In genomic region chr11:84918425-84918824, GRCm38 (mm10) we compare ENCODE assay signal across 8 mouse cellular contexts. TPM values are rescaled to one million over a fixed set of nuclear protein-coding genes. Genes with fewer than 3 reads are reported as not detected.
DNase-seq lines count a peak whose midpoint lies in the region; ATAC-seq and TF ChIP-seq lines count a peak whose summit lies in the region.

No protein-coding gene starts in this region.

- TF ChIP-seq POLR2A in kidney, adult 2 months (IDR thresholded peaks at IDR 0.05; ENCODE audit: low read depth, low read length), result no peak

- peak overlapping the region; percentile 34 for H3K4me2 ChIP-seq in embryonic facial prominence, embryonic 12.5 days (replicated peaks)
- peak overlapping the region; percentile 39 for H3K4me2 ChIP-seq in limb, embryonic 12.5 days
- H3K4me2 ChIP-seq in midbrain, embryonic 15.5 days, result peak overlapping the region; percentile 31

- peak; percentile 91 for DNase-seq in CD4-positive, CD25-positive, alpha-beta regulatory T cell, adult 2 months (ENCODE audit: low read depth, low spot score)
- DNase-seq in heart, adult 18-20 months, result peak; percentile 82 to 94
- DNase-seq in kidney, adult 2 months, result peak; percentile 90
- peak; percentile 48 to 78 for DNase-seq in spleen, adult 18-20 months

- ATAC-seq in CD4-positive, CD25-positive, alpha-beta regulatory T cell, adult 4 months, result no peak
- no peak for ATAC-seq in embryonic facial prominence, embryonic 12.5 days (ENCODE audit: insufficient number of reproducible peaks, insufficient read depth, low FRiP score, low TSS enrichment)
- ATAC-seq in limb, embryonic 12.5 days (ENCODE audit: insufficient number of reproducible peaks, insufficient read depth, low FRiP score, low TSS enrichment, low read depth), result peak; percentile 52; the same call in 1 of the 2 replicates
- peak; percentile 69; the same call in 1 of the 2 replicates for ATAC-seq in midbrain, embryonic 15.5 days (replicated peaks)

- no peak overlapping the region for H3K9ac ChIP-seq in embryonic facial prominence, embryonic 12.5 days
- H3K9ac ChIP-seq in limb, embryonic 12.5 days (replicated peaks), result no peak overlapping the region
- H3K9ac ChIP-seq in midbrain, embryonic 15.5 days, result no peak overlapping the region

- peaks cover 6% of the 10 kb centered on the region; the same call in 1 of the 2 replicates for H3K4me1 ChIP-seq in embryonic facial prominence, embryonic 12.5 days
- peaks cover 3% of the 10 kb centered on the region; the same call in 1 of the 2 replicates for H3K4me1 ChIP-seq in kidney, adult 2 months (ENCODE audit: control insufficient read depth, insufficient read depth, low read length)
- H3K4me1 ChIP-seq in limb, embryonic 12.5 days (replicated peaks), result peaks cover 14% of the 10 kb centered on the region
- H3K4me1 ChIP-seq in midbrain, embryonic 15.5 days, result peaks cover 23% of the 10 kb centered on the region

- no peak overlapping the region for H3K27ac ChIP-seq in embryonic facial prominence, embryonic 12.5 days
- H3K27ac ChIP-seq in kidney, adult 2 months (ENCODE audit: insufficient read depth, low read depth, low read length), result no peak overlapping the region
- no peak overlapping the region for H3K27ac ChIP-seq in limb, embryonic 12.5 days
- H3K27ac ChIP-seq in midbrain, embryonic 15.5 days, result no peak overlapping the region

- H3K36me3 ChIP-seq in embryonic facial prominence, embryonic 12.5 days, result peaks cover 4% of the 10 kb centered on the region; the same call in 1 of the 2 replicates
- no peaks in the 10 kb centered on the region for H3K36me3 ChIP-seq in kidney, adult 2 months (ENCODE audit: control insufficient read depth, insufficient read depth, low read length)
- peaks cover 14% of the 10 kb centered on the region; the same call in 1 of the 2 replicates for H3K36me3 ChIP-seq in limb, embryonic 12.5 days
- H3K36me3 ChIP-seq in midbrain, embryonic 15.5 days (replicated peaks), result no peaks in the 10 kb centered on the region; the same call in 1 of the 2 replicates

- 5% methylated on average over 16 of the region's 16 CpGs for WGBS in embryonic facial prominence, embryonic 12.5 days
- 6% methylated on average over 16 of the region's 16 CpGs for WGBS in kidney, adult 2 months
- WGBS in limb, embryonic 12.5 days, result 5% methylated on average over 16 of the region's 16 CpGs
- WGBS in midbrain, embryonic 15.5 days, result 4% methylated on average over 16 of the region's 16 CpGs

- no peaks in the 10 kb centered on the region for H3K27me3 ChIP-seq in embryonic facial prominence, embryonic 12.5 days
- no peaks in the 10 kb centered on the region for H3K27me3 ChIP-seq in kidney, adult 2 months (replicated peaks; ENCODE audit: control insufficient read depth, insufficient read depth, low read length)
- no peaks in the 10 kb centered on the region for H3K27me3 ChIP-seq in limb, embryonic 12.5 days
- H3K27me3 ChIP-seq in midbrain, embryonic 15.5 days (replicated peaks), result no peaks in the 10 kb centered on the region

- no peaks in the 10 kb centered on the region for H3K9me3 ChIP-seq in embryonic facial prominence, embryonic 12.5 days
- no peaks in the 10 kb centered on the region for H3K9me3 ChIP-seq in limb, embryonic 12.5 days
- no peaks in the 10 kb centered on the region for H3K9me3 ChIP-seq in midbrain, embryonic 15.5 days

- H3K4me3 ChIP-seq in embryonic facial prominence, embryonic 12.5 days, result 0 out of 2 replicates have a peak overlapping the region, but pooled peaks have one; percentile 7
- H3K4me3 ChIP-seq in kidney, adult 2 months (ENCODE audit: insufficient read depth, low read depth, low read length), result no peak overlapping the region
- H3K4me3 ChIP-seq in limb, embryonic 12.5 days (replicated peaks), result peak overlapping the region; percentile 13; the same call in 1 of the 2 replicates
- H3K4me3 ChIP-seq in midbrain, embryonic 15.5 days, result no peak overlapping the region

- TF ChIP-seq CTCF in kidney, adult 2 months (conservative IDR thresholded peaks at IDR 0.05; ENCODE audit: insufficient read depth, insufficient read length, low read depth, low read length), result peak; percentile 90

RNA-seq across cellular contexts. Expression of gene Znhit3, which starts 2.3 kb away (rescaled TPM):
- 10 to 100 TPM; 29.9 to 38.1 TPM for polyA plus RNA-seq in CD4-positive, CD25-positive, alpha-beta regulatory T cell, adult 4 months (2017; shearing (Covaris generic))
- 63.8 and 65.3 TPM in 2 replicates for polyA plus RNA-seq in embryonic facial prominence, embryonic 12.5 days (2016; fragmentation: Nextera tagmentation; extraction: Ambion mirVana)
- total RNA-seq in heart, adult 18-20 months (2021), result 10 to 100 TPM; 11.5 to 12.9 TPM
- polyA plus RNA-seq in kidney, adult 2 months (2012; rRNA removed), result 9.2 and 11.0 TPM in 2 replicates
- polyA plus RNA-seq in limb, embryonic 12.5 days (2016; fragmentation: Nextera tagmentation; extraction: Ambion mirVana), result 65.6 and 66.5 TPM in 2 replicates
- 61.8 and 62.8 TPM in 2 replicates for polyA plus RNA-seq in midbrain, embryonic 15.5 days (2015; fragmentation: Nextera tagmentation; extraction: Ambion mirVana)

RNA-seq across cellular contexts. Expression of gene Pigw, which starts 38.3 kb away (rescaled TPM):
- polyA plus RNA-seq in CD4-positive, CD25-positive, alpha-beta regulatory T cell, adult 4 months (2017; shearing (Covaris generic)), result 1 to 10 TPM; 1.6 to 2.5 TPM
- polyA plus RNA-seq in embryonic facial prominence, embryonic 12.5 days (2016; fragmentation: Nextera tagmentation; extraction: Ambion mirVana), result 2.3 and 2.6 TPM in 2 replicates
- total RNA-seq in heart, adult 18-20 months (2021), result 1 to 10 TPM; 6.4 to 7.3 TPM
- 1.7 and 2.3 TPM in 2 replicates for polyA plus RNA-seq in kidney, adult 2 months (2012; rRNA removed)
- 2.0 and 2.4 TPM in 2 replicates for polyA plus RNA-seq in limb, embryonic 12.5 days (2016; fragmentation: Nextera tagmentation; extraction: Ambion mirVana)
- polyA plus RNA-seq in midbrain, embryonic 15.5 days (2015; fragmentation: Nextera tagmentation; extraction: Ambion mirVana), result 2.3 and 2.5 TPM in 2 replicates

RNA-seq across cellular contexts. Expression of gene Myo19, which starts 38.5 kb away (rescaled TPM):
- polyA plus RNA-seq in CD4-positive, CD25-positive, alpha-beta regulatory T cell, adult 4 months (2017; shearing (Covaris generic)), result 1 to 10 TPM; 2.8 to 2.9 TPM
- polyA plus RNA-seq in embryonic facial prominence, embryonic 12.5 days (2016; fragmentation: Nextera tagmentation; extraction: Ambion mirVana), result 10.2 and 10.7 TPM in 2 replicates
- 1 to 10 TPM; 3.2 to 5.2 TPM for total RNA-seq in heart, adult 18-20 months (2021)
- polyA plus RNA-seq in kidney, adult 2 months (2012; rRNA removed), result 36.4 and 48.0 TPM in 2 replicates
- 9.3 and 12.2 TPM in 2 replicates for polyA plus RNA-seq in limb, embryonic 12.5 days (2016; fragmentation: Nextera tagmentation; extraction: Ambion mirVana)
- polyA plus RNA-seq in midbrain, embryonic 15.5 days (2015; fragmentation: Nextera tagmentation; extraction: Ambion mirVana), result 6.0 and 7.2 TPM in 2 replicates

RNA-seq across cellular contexts. Expression of gene Car4, which starts 39.2 kb away (rescaled TPM):
- not detected for polyA plus RNA-seq in CD4-positive, CD25-positive, alpha-beta regulatory T cell, adult 4 months (2017; shearing (Covaris generic))
- 0.86 and 1.4 TPM in 2 replicates for polyA plus RNA-seq in embryonic facial prominence, embryonic 12.5 days (2016; fragmentation: Nextera tagmentation; extraction: Ambion mirVana)
- total RNA-seq in heart, adult 18-20 months (2021), result 10 to 100 TPM; 16.9 to 29.0 TPM
- polyA plus RNA-seq in kidney, adult 2 months (2012; rRNA removed), result 91.5 and 107 TPM in 2 replicates
- polyA plus RNA-seq in limb, embryonic 12.5 days (2016; fragmentation: Nextera tagmentation; extraction: Ambion mirVana), result 0.33 TPM in 1 of 2 replicates, not detected in the other
- polyA plus RNA-seq in midbrain, embryonic 15.5 days (2015; fragmentation: Nextera tagmentation; extraction: Ambion mirVana), result 5.3 and 6.0 TPM in 2 replicates

RNA-seq across cellular contexts. Expression of gene Ggnbp2, which starts 47.8 kb away (rescaled TPM):
- polyA plus RNA-seq in CD4-positive, CD25-positive, alpha-beta regulatory T cell, adult 4 months (2017; shearing (Covaris generic)), result 100 to 1,000 TPM in 1 of 2 experiments, 10 to 100 TPM in 1; 85.3 to 138 TPM
- polyA plus RNA-seq in embryonic facial prominence, embryonic 12.5 days (2016; fragmentation: Nextera tagmentation; extraction: Ambion mirVana), result 73.6 and 75.1 TPM in 2 replicates
- 10 to 100 TPM; 53.9 to 57.9 TPM for total RNA-seq in heart, adult 18-20 months (2021)
- 36.6 and 48.6 TPM in 2 replicates for polyA plus RNA-seq in kidney, adult 2 months (2012; rRNA removed)
- polyA plus RNA-seq in limb, embryonic 12.5 days (2016; fragmentation: Nextera tagmentation; extraction: Ambion mirVana), result 69.5 and 72.6 TPM in 2 replicates
- 71.8 and 72.8 TPM in 2 replicates for polyA plus RNA-seq in midbrain, embryonic 15.5 days (2015; fragmentation: Nextera tagmentation; extraction: Ambion mirVana)

Comparison
In these comparisons a context has a peak if more than half of its experiments do, and no peak if none do; other contexts are left out.
1. ATAC-seq: peak in limb, embryonic 12.5 days (single experiment) and midbrain, embryonic 15.5 days (single experiment); none in CD4-positive, CD25-positive, alpha-beta regulatory T cell, adult 4 months (single experiment) and embryonic facial prominence, embryonic 12.5 days (single experiment).
2. H3K4me3 ChIP-seq: peak in embryonic facial prominence, embryonic 12.5 days (single experiment) and limb, embryonic 12.5 days (single experiment); none in kidney, adult 2 months (single experiment) and midbrain, embryonic 15.5 days (single experiment).
3. Peak in every context shown above with its lines, with median percentiles within 50 percentile points of each other: DNase-seq and H3K4me2 ChIP-seq.